Mouse (Mus musculus): ENCODE data around the gene Syde2.

- TF ChIP-seq E2F4 (IDR thresholded peaks at IDR 0.05; ENCODE audit: insufficient replicate concordance, low read depth, low read length) (no peak), CTCF (conservative IDR thresholded peaks at IDR 0.05 in 1 of 2, IDR thresholded peaks at IDR 0.05 in 1 of 2; ENCODE audit: low read depth in 2 of 2, low read length in 2 of 2) (no peak), EP300 (IDR thresholded peaks at IDR 0.05; ENCODE audit: low read length) (no peak), TCF12 (IDR thresholded peaks at IDR 0.05; ENCODE audit: low read depth, low read length) (no peak)
Measured at GRCm38 (mm10) chr3:145991130-145991529, 3.5 kb downstream of the Syde2 start.

All from CH12.LX (cell line).